Mouse (Mus musculus) cortical plate, adult 2 months (tissue): ENCODE measurements around the gene Ugt2a3.

ENCODE experiments used
- CTCF ChIP-seq: fragments of 200-500 bp; IDR thresholded peaks from 2 replicates; pipeline ENCODE4 v1.5.1; 2011; ENCODE audit warnings: mild to moderate bottlenecking, control low read depth, low read length; ENCODE audit not compliant: insufficient read depth; ENCODE audit errors: extremely low read depth
- POLR2A ChIP-seq: fragments of 200-500 bp; IDR thresholded peaks from 2 replicates; pipeline ENCODE4 v1.6.1; 2011; ENCODE audit warnings: mild to moderate bottlenecking, low read length, control low read depth; ENCODE audit not compliant: insufficient read depth; ENCODE audit errors: extremely low read depth

GRCm38 (mm10) chr5:87275581-87275980 lies 61.4 kb downstream of the Ugt2a3 start:
- no peak for TF ChIP-seq CTCF
- no peak for TF ChIP-seq POLR2A
